ENCODE assay signal across 29 mouse cellular contexts in the genomic region with DNA sequence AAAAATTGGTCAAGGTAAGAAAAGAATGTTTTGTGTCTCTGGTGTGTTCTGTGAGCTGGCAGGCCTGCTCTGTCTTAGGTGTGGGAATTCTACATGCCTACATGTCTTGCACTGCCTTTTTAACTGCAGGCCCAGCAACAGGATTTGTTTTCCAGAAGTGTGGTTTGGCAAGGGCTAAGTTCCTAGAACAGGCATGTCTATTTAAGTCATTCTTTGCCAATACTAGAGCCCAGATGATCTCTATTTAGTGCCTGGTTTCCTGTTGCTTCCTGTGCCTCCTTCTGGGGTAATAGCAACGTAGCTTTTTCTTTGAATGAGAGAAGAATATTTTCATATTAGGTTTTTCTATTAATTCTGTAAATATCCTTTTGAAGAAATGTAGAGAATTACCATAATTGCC. TPM values are rescaled to one million over a fixed set of nuclear protein-coding genes. Genes with fewer than 3 reads are reported as not detected.
A peak's percentile ranks its signal among the peaks of the same experiment; 100 is the strongest.
DNase-seq lines count a peak whose midpoint lies in the region; ATAC-seq lines count a peak whose summit lies in the region.
"Had no signal": no experiment of that assay in that cellular context is flagged by ENCODE, and none has a peak within 500 bp of the region (broad histone marks: within the 10 kb centered on the region; RNA-seq: fewer than 3 reads in every experiment).

No protein-coding gene starts in this region.

- H3K4me3 ChIP-seq in megakaryocyte, embryonic 14.5 days (replicated peaks), result peak overlapping the region; percentile 62
- H3K4me3 ChIP-seq: embryonic facial prominence, embryonic 15.5 days; hindbrain, embryonic 12.5 days; intestine, embryonic 15.5 days; liver, embryonic 15.5 days; midbrain, embryonic 15.5 days had no signal

- ATAC-seq in megakaryocyte, adult 5-6 weeks (ENCODE audit: poor library complexity, severe bottlenecking), result no peak
- ATAC-seq: forebrain, embryonic 14.5 days; hindbrain, postnatal 0 days; intestine, embryonic 15.5 days; midbrain, embryonic 15.5 days had no signal

- no peaks in the 10 kb centered on the region for H3K9me3 ChIP-seq in megakaryocyte, embryonic 14.5 days
- H3K9me3 ChIP-seq: embryonic facial prominence, embryonic 15.5 days; hindbrain, embryonic 12.5 days; intestine, embryonic 15.5 days; liver, embryonic 15.5 days; midbrain, embryonic 15.5 days had no signal

- peaks cover 72% of the 10 kb centered on the region for H3K4me1 ChIP-seq in megakaryocyte, embryonic 14.5 days
- H3K4me1 ChIP-seq: embryonic facial prominence, embryonic 15.5 days; hindbrain, embryonic 12.5 days; liver, embryonic 15.5 days; midbrain, embryonic 15.5 days had no signal

- intact Hi-C loops in left cerebral cortex, postnatal 36 days (cut with DNase I), result no loop called here

- H3K36me3 ChIP-seq in megakaryocyte, embryonic 14.5 days (replicated peaks; ENCODE audit: low read length), result peaks cover 75% of the 10 kb centered on the region
- H3K36me3 ChIP-seq: embryonic facial prominence, embryonic 15.5 days; hindbrain, embryonic 12.5 days; intestine, embryonic 15.5 days; liver, embryonic 15.5 days; midbrain, embryonic 15.5 days had no signal

- no peaks in the 10 kb centered on the region for H3K27me3 ChIP-seq in megakaryocyte, embryonic 14.5 days (replicated peaks)
- H3K27me3 ChIP-seq: CH12.LX; embryonic facial prominence, embryonic 15.5 days; hindbrain, embryonic 12.5 days; intestine, embryonic 15.5 days; liver, embryonic 15.5 days; midbrain, embryonic 15.5 days had no signal

- peak; percentile 34 for DNase-seq in adipocyte (ENCODE audit: low spot score)
- peak; percentile 57 for DNase-seq in fibroblast of lung, adult 2 months (ENCODE audit: low read depth)
- peak; percentile 16 for DNase-seq in skeletal muscle tissue, adult 2 months (ENCODE audit: low read depth, low spot score)
- no peak for DNase-seq in testis, postnatal 14 days (ENCODE audit: low spot score)
- no peak for DNase-seq in adrenal gland, adult 8-10 months
- no peak for DNase-seq in left cerebral cortex, postnatal 36 days (ENCODE audit: low spot score in 2 of 2)
- DNase-seq: adrenal gland, postnatal 36 days; cerebellum, adult 2 months; cerebellum, postnatal 25 days; embryo, embryonic 11 days; gastrocnemius, postnatal 25 days; heart, postnatal 14 days; kidney, adult 2 months; kidney, postnatal 36 days; lung, embryonic 14.5 days; lung, postnatal 36 days; right cerebral cortex, adult 18-20 months had no signal

RNA-seq across cellular contexts. Expression of gene Depdc1b, which starts 39.6 kb away (rescaled TPM):
- polyA plus RNA-seq in megakaryocyte, embryonic 14.5 days (2012; ENCODE audit: insufficient read depth, low replicate concordance), result 0.65 and 4.7 TPM in 2 replicates
- 38.3 and 42.7 TPM in 2 replicates for total RNA-seq in megakaryocyte, adult 5-6 weeks (2015)
- 29.6 and 34.7 TPM in 2 replicates for total RNA-seq in megakaryocyte, adult 5-6 weeks (2017)
- total RNA-seq in adrenal gland, adult 8-10 months (2022), result under 1 TPM in 3 of 4 experiments, not detected in 1; 0.28 to 0.83 (median 0.31) TPM
- total RNA-seq in left cerebral cortex, postnatal 36 days (2021), result under 1 TPM; 0.32 to 0.91 TPM
- total RNA-seq: gastrocnemius, adult 18-20 months had no signal
- polyA plus RNA-seq: liver, adult 2 months had no signal

Comparison
In these comparisons a context has a peak if more than half of its experiments do, and no peak if none do; other contexts are left out.
1. DNase-seq: peak in adipocyte (single experiment), fibroblast of lung, adult 2 months (single experiment) and skeletal muscle tissue, adult 2 months (single experiment); none in testis, postnatal 14 days (single experiment), adrenal gland, adult 8-10 months (single experiment) and left cerebral cortex, postnatal 36 days (0 of 2).
2. RNA of gene Depdc1b, which starts 39.6 kb away (total RNA-seq): 29.6 to 42.7 TPM in megakaryocyte, adult 5-6 weeks; 0.32 to 0.91 TPM in left cerebral cortex, postnatal 36 days and 0.28 to 0.83 TPM in adrenal gland, adult 8-10 months; every median in the first group is over 10 times any median in the second.